Mouse (Mus musculus) heart, adult 9 months (tissue): ENCODE results near the gene Meis2.

ENCODE experiments used
- DNase-seq, 2 experiments: peaks; one replicate each; pipeline ENCODE4 v3.0.0; 2022; ENCODE audit warnings: low spot score in 2 of 2

Meis2 gene

GRCm38 (mm10) chr2:115901007-115901406, 164.6 kb downstream of the Meis2 start:
- no peak for DNase-seq

GRCm38 (mm10) chr2:115897559-115897958, 168.1 kb downstream of the Meis2 start:
- no peak for DNase-seq

GRCm38 (mm10) chr2:115897001-115897400, 168.6 kb downstream of the Meis2 start:
- DNase-seq, result no peak

- no peak for DNase-seq
These were observed 169.9 kb downstream of the Meis2 start for GRCm38 (mm10) chr2:115895717-115896116.

- no peak for DNase-seq
These were observed 170.4 kb downstream of the Meis2 start for GRCm38 (mm10) chr2:115895256-115895655.

GRCm38 (mm10) chr2:115893113-115893512, 172.5 kb downstream of the Meis2 start:
- DNase-seq, result no peak

- DNase-seq, result no peak
These were observed 174.9 kb downstream of the Meis2 start for GRCm38 (mm10) chr2:115890715-115891114.

GRCm38 (mm10) chr2:115890030-115890429, 175.6 kb downstream of the Meis2 start:
- DNase-seq, result no peak

GRCm38 (mm10) chr2:115889212-115889611, 176.4 kb downstream of the Meis2 start:
- DNase-seq, result no peak

GRCm38 (mm10) chr2:115888336-115889077, 177.1 kb downstream of the Meis2 start:
- no peak for DNase-seq

GRCm38 (mm10) chr2:115887631-115888030, 178.0 kb downstream of the Meis2 start:
- no peak for DNase-seq

GRCm38 (mm10) chr2:115884184-115884583, 181.5 kb downstream of the Meis2 start:
- no peak for DNase-seq

GRCm38 (mm10) chr2:115883520-115883919, 182.1 kb downstream of the Meis2 start:
- DNase-seq, result no peak

GRCm38 (mm10) chr2:115875802-115876531, 189.7 kb downstream of the Meis2 start:
- no peak for DNase-seq

- DNase-seq, result no peak
These were observed 192.8 kb downstream of the Meis2 start for GRCm38 (mm10) chr2:115872851-115873250.

- no peak for DNase-seq
These were observed 195.7 kb downstream of the Meis2 start for GRCm38 (mm10) chr2:115869966-115870365.

GRCm38 (mm10) chr2:115860600-115861347, 204.9 kb downstream of the Meis2 start:
- DNase-seq, result peak; percentile 29 to 42

GRCm38 (mm10) chr2:115860141-115860480, 205.5 kb downstream of the Meis2 start:
- no peak for DNase-seq

- no peak for DNase-seq
These were observed 206.1 kb downstream of the Meis2 start for GRCm38 (mm10) chr2:115859371-115860140.

GRCm38 (mm10) chr2:115858927-115859326, 206.7 kb downstream of the Meis2 start:
- DNase-seq, result no peak

- no peak for DNase-seq
These were observed 207.4 kb downstream of the Meis2 start for GRCm38 (mm10) chr2:115858246-115858645.
